Mouse (Mus musculus) lung, postnatal 0 days (tissue): ENCODE measurements around the gene Il15ra.

Source experiments
- CTCF ChIP-seq: IDR thresholded peaks from 2 replicates; pipeline ENCODE4 v1.5.1; 2016; ENCODE audit warnings: antibody characterized with exemption, mild to moderate bottlenecking
- EP300 ChIP-seq: IDR thresholded peaks from 2 replicates; pipeline ENCODE4 v1.6.1; 2016; ENCODE audit warnings: antibody characterized with exemption, mild to moderate bottlenecking, control low read depth

DNA sequence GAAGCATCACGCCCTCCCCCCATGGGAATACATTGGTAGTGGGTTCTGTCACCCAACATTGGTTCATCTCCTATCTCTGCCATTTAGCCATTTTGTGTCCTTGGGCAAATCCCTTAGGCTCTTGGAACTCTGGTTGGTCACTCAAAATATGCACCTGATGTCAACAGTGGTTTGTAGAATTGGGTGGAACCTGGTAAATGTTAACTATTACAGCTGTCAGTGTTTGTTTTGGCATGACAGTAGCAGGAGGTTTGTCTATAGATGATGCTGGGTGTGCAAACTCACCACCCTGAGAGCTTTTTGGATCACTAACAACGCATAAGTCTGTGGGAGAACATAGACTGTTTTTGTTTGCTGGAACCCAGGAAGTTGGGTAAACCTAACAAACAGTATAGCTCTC lies 13.5 kb downstream of the Il15ra start:
- TF ChIP-seq CTCF (no peak), EP300 (no peak)
